Mouse (Mus musculus) limb, embryonic 15.5 days (tissue): Measurements from ENCODE around the gene Grk3. TPM values are rescaled to one million over a fixed set of nuclear protein-coding genes. Genes with fewer than 3 reads are reported as not detected.

ENCODE experiments used
- ATAC-seq: fragments of 200-750 bp; cut with Nextera tagmentation; 2 replicates; pipeline ENCODE4 v1.8.0; 2017; ENCODE audit warnings: low read depth, moderate TSS enrichment; ENCODE audit not compliant: insufficient number of reproducible peaks, low FRiP score, low TSS enrichment
- H3K27ac ChIP-seq: fragments of 300-500 bp; sonication (generic); 2 replicates; pipeline ENCODE4 v1.5.1; 2015; ENCODE audit warnings: moderate library complexity, mild to moderate bottlenecking, inconsistent platforms
- H3K27me3 ChIP-seq: fragments of 300-500 bp; sonication (generic); 2 replicates; pipeline ENCODE4 v1.6.1; 2015; ENCODE audit warnings: inconsistent platforms
- H3K36me3 ChIP-seq: fragments of 300-500 bp; sonication (generic); 2 replicates; pipeline ENCODE4 v1.6.1; 2015; ENCODE audit warnings: inconsistent platforms
- H3K4me1 ChIP-seq: fragments of 300-500 bp; sonication (generic); 2 replicates; pipeline ENCODE4 v1.6.1; 2015; ENCODE audit warnings: inconsistent platforms
- H3K4me2 ChIP-seq: fragments of 300-500 bp; sonication (generic); 2 replicates; pipeline ENCODE4 v1.6.1; 2015; ENCODE audit warnings: mild to moderate bottlenecking, inconsistent platforms
- H3K4me3 ChIP-seq: fragments of 300-500 bp; sonication (generic); 2 replicates; pipeline ENCODE4 v1.5.1; 2015; ENCODE audit warnings: mild to moderate bottlenecking, inconsistent platforms
- H3K9ac ChIP-seq: fragments of 300-500 bp; sonication (generic); 2 replicates; pipeline ENCODE4 v1.6.1; 2015; ENCODE audit warnings: inconsistent platforms
- H3K9me3 ChIP-seq: fragments of 300-500 bp; sonication (generic); 2 replicates; pipeline ENCODE4 v1.6.1; 2016; ENCODE audit warnings: inconsistent platforms
- WGBS: fragments of 180-500 bp; shearing (Covaris S2); methylation state at CpG from one replicate; pipeline ENCODE4 v1.1.7; 2015; 5-methylcytosine and 5-hydroxymethylcytosine counted together
- polyA plus RNA-seq: library from polyadenylated mRNA; unstranded; fragments of >200 nt; fragmentation: Nextera tagmentation; extraction: Ambion mirVana; gene quantifications from 2 replicates; pipeline ENCODE4 v1.2.1, GENCODE M21; 2015

Grk3 gene
- polyA plus RNA-seq, 1 experiment from 2014 or later: 7.8 TPM

- no peaks in the 10 kb centered on the region for H3K36me3 ChIP-seq
- H3K27ac ChIP-seq: no peak overlapping the region
- H3K4me3 ChIP-seq: no peak overlapping the region
- no peak overlapping the region for H3K9ac ChIP-seq
- no peaks in the 10 kb centered on the region for H3K27me3 ChIP-seq
- no peak for ATAC-seq
- H3K4me2 ChIP-seq: no peak overlapping the region
- no peaks in the 10 kb centered on the region for H3K4me1 ChIP-seq
- H3K9me3 ChIP-seq: no peaks in the 10 kb centered on the region; the same call in 1 of the 2 replicates
These were observed 123.2 kb downstream of the Grk3 start for GRCm38 (mm10) chr5:112892411-112892810.

- Histone ChIP-seq H3K9ac (no peak overlapping the region), H3K9me3 (no peaks in the 10 kb centered on the region; the same call in 1 of the 2 replicates), H3K4me2 (no peak overlapping the region), H3K4me3 (no peak overlapping the region), H3K4me1 (peaks cover 4% of the 10 kb centered on the region), H3K36me3 (no peaks in the 10 kb centered on the region), H3K27me3 (no peaks in the 10 kb centered on the region), H3K27ac (no peak overlapping the region)
- WGBS: 46% methylated on average over 7 of the region's 7 CpGs
- ATAC-seq: no peak
These were observed 126.9 kb downstream of the Grk3 start for GRCm38 (mm10) chr5:112888651-112889050.

- no peak overlapping the region for H3K9ac ChIP-seq
- H3K4me1 ChIP-seq: peaks cover 4% of the 10 kb centered on the region
- H3K4me3 ChIP-seq: no peak overlapping the region
- no peaks in the 10 kb centered on the region for H3K27me3 ChIP-seq
- 61% methylated on average over 17 of the region's 17 CpGs for WGBS
- ATAC-seq: no peak
- H3K4me2 ChIP-seq: no peak overlapping the region
- no peak overlapping the region for H3K27ac ChIP-seq
- no peaks in the 10 kb centered on the region for H3K36me3 ChIP-seq
- no peaks in the 10 kb centered on the region for H3K9me3 ChIP-seq
These were observed 128.7 kb downstream of the Grk3 start for GRCm38 (mm10) chr5:112886687-112887491.

GRCm38 (mm10) chr5:112877391-112878115, 138.0 kb downstream of the Grk3 start:
- Histone ChIP-seq H3K27me3 (peaks cover 7% of the 10 kb centered on the region; the same call in 1 of the 2 replicates), H3K9me3 (no peaks in the 10 kb centered on the region), H3K36me3 (no peaks in the 10 kb centered on the region), H3K4me2 (no peak overlapping the region), H3K9ac (no peak overlapping the region), H3K4me3 (no peak overlapping the region), H3K27ac (no peak overlapping the region), H3K4me1 (0 out of 2 replicates have a peak, but pooled peaks cover 7% of the 10 kb centered on the region)
- WGBS: 55% methylated on average over 14 of the region's 14 CpGs
- no peak for ATAC-seq

GRCm38 (mm10) chr5:112876846-112877390, 138.7 kb downstream of the Grk3 start:
- no peaks in the 10 kb centered on the region for H3K9me3 ChIP-seq
- WGBS: 23% methylated on average over 4 of the region's 4 CpGs
- 0 out of 2 replicates have a peak, but pooled peaks cover 7% of the 10 kb centered on the region for H3K4me1 ChIP-seq
- H3K4me2 ChIP-seq: no peak overlapping the region
- no peak for ATAC-seq
- H3K9ac ChIP-seq: no peak overlapping the region
- peaks cover 7% of the 10 kb centered on the region; the same call in 1 of the 2 replicates for H3K27me3 ChIP-seq
- no peak overlapping the region for H3K4me3 ChIP-seq
- no peaks in the 10 kb centered on the region for H3K36me3 ChIP-seq
- no peak overlapping the region; the same call in 1 of the 2 replicates for H3K27ac ChIP-seq

GRCm38 (mm10) chr5:112872999-112873398, 142.6 kb downstream of the Grk3 start:
- H3K4me1 ChIP-seq: 0 out of 2 replicates have a peak, but pooled peaks cover 7% of the 10 kb centered on the region
- 73% methylated on average over 6 of the region's 6 CpGs for WGBS
- H3K9ac ChIP-seq: no peak overlapping the region
- H3K4me3 ChIP-seq: no peak overlapping the region
- no peak for ATAC-seq
- no peak overlapping the region for H3K4me2 ChIP-seq
- no peaks in the 10 kb centered on the region for H3K36me3 ChIP-seq
- peaks cover 30% of the 10 kb centered on the region for H3K27me3 ChIP-seq
- H3K9me3 ChIP-seq: no peaks in the 10 kb centered on the region
- H3K27ac ChIP-seq: no peak overlapping the region

- WGBS: 22% methylated on average over 9 of the region's 9 CpGs
- H3K27me3 ChIP-seq: peaks cover 40% of the 10 kb centered on the region
- no peak overlapping the region for H3K4me3 ChIP-seq
- no peak overlapping the region for H3K27ac ChIP-seq
- H3K36me3 ChIP-seq: no peaks in the 10 kb centered on the region
- ATAC-seq: no peak
- no peaks in the 10 kb centered on the region for H3K9me3 ChIP-seq
- H3K4me2 ChIP-seq: no peak overlapping the region
- no peaks in the 10 kb centered on the region for H3K4me1 ChIP-seq
- H3K9ac ChIP-seq: no peak overlapping the region
These were observed 144.9 kb downstream of the Grk3 start for GRCm38 (mm10) chr5:112870729-112871128.

GRCm38 (mm10) chr5:112868620-112869019, 147.0 kb downstream of the Grk3 start:
- H3K9ac ChIP-seq: no peak overlapping the region
- no peak for ATAC-seq
- 77% methylated on average over 5 of the region's 5 CpGs for WGBS

GRCm38 (mm10) chr5:112864719-112865367, 150.7 kb downstream of the Grk3 start:
- Histone ChIP-seq H3K36me3 (no peaks in the 10 kb centered on the region), H3K4me1 (no peaks in the 10 kb centered on the region), H3K4me3 (no peak overlapping the region), H3K9ac (no peak overlapping the region), H3K27ac (no peak overlapping the region), H3K9me3 (no peaks in the 10 kb centered on the region), H3K4me2 (no peak overlapping the region), H3K27me3 (peaks cover 25% of the 10 kb centered on the region)
- no peak for ATAC-seq
- WGBS: 43% methylated on average over 4 of the region's 4 CpGs

More at GRCm38 (mm10) chr5:112868620-112869019, 147.0 kb downstream of the Grk3 start:
- Histone ChIP-seq H3K27me3 (peaks cover 38% of the 10 kb centered on the region), H3K27ac (no peak overlapping the region), H3K9me3 (no peaks in the 10 kb centered on the region), H3K4me3 (no peak overlapping the region), H3K4me1 (no peaks in the 10 kb centered on the region), H3K36me3 (no peaks in the 10 kb centered on the region), H3K4me2 (no peak overlapping the region)
